Mouse (Mus musculus) lung, postnatal 0 days (tissue): ENCODE results near the gene Mgmt.

Experiments
- CTCF ChIP-seq: IDR thresholded peaks from 2 replicates; pipeline ENCODE4 v1.5.1; 2016; ENCODE audit warnings: antibody characterized with exemption, mild to moderate bottlenecking
- EP300 ChIP-seq: IDR thresholded peaks from 2 replicates; pipeline ENCODE4 v1.6.1; 2016; ENCODE audit warnings: antibody characterized with exemption, mild to moderate bottlenecking, control low read depth

GRCm38 (mm10) chr7:137030789-137031188 lies 136.4 kb downstream of the Mgmt start:
- TF ChIP-seq CTCF (no peak), EP300 (no peak)
